ENCODE assay signal across 8 mouse cellular contexts in genomic region chr4:44233713-44234003, GRCm38 (mm10). TPM values are rescaled to one million over a fixed set of nuclear protein-coding genes. Genes with fewer than 3 reads are reported as not detected.
DNase-seq lines count a peak whose midpoint lies in the region; ATAC-seq lines count a peak whose summit lies in the region.

TSS of gene Rnf38 (minus strand) at chr4:44233789.

- H3K4me2 ChIP-seq in kidney, embryonic 15.5 days = peak within 1 kb of the TSS; percentile 84
- peak within 1 kb of the TSS; percentile 83 for H3K4me2 ChIP-seq in intestine, embryonic 14.5 days (ENCODE audit: low read length)

- no peak for ATAC-seq in kidney, embryonic 15.5 days (replicated peaks; ENCODE audit: low FRiP score)
- ATAC-seq in intestine, embryonic 14.5 days (replicated peaks; ENCODE audit: low FRiP score, low TSS enrichment, low read depth) = no peak
- no peak for ATAC-seq in megakaryocyte progenitor cell, adult 5-6 weeks (replicated peaks; ENCODE audit: poor library complexity)

- H3K4me1 ChIP-seq in kidney, embryonic 15.5 days = peaks cover 27% of the 10 kb centered on the region
- H3K4me1 ChIP-seq in intestine, embryonic 14.5 days (replicated peaks; ENCODE audit: control insufficient read depth, insufficient read depth, low read length) = peaks cover 17% of the 10 kb centered on the region

- H3K27ac ChIP-seq in kidney, embryonic 15.5 days = peak within 1 kb of the TSS; percentile 96
- H3K27ac ChIP-seq in intestine, embryonic 14.5 days (ENCODE audit: low read depth) = peak within 1 kb of the TSS; percentile 93

- peak within 1 kb of the TSS; percentile 80 for H3K9ac ChIP-seq in kidney, embryonic 15.5 days
- H3K9ac ChIP-seq in intestine, embryonic 14.5 days (ENCODE audit: low read length) = peak within 1 kb of the TSS; percentile 81

- no peak for DNase-seq in kidney, adult 11 months
- DNase-seq in adrenal gland, postnatal 14 days = no peak
- DNase-seq in gastrocnemius, postnatal 10 days = no peak
- no peak for DNase-seq in intestine, embryonic 14.5 days (ENCODE audit: low spot score)
- no peak for DNase-seq in cerebellum, postnatal 36 days
- DNase-seq in MN1 (ENCODE audit: low spot score) = no peak

- no peaks in the 10 kb centered on the region for H3K9me3 ChIP-seq in kidney, embryonic 15.5 days (replicated peaks)
- H3K9me3 ChIP-seq in intestine, embryonic 14.5 days (ENCODE audit: control insufficient read depth, low read length) = no peaks in the 10 kb centered on the region

- WGBS in kidney, embryonic 15.5 days = under 1% methylated on average over 38 of the region's 61 CpGs
- WGBS in intestine, embryonic 14.5 days = 0% methylated on average over 9 of the region's 61 CpGs

- H3K36me3 ChIP-seq in kidney, embryonic 15.5 days = no peaks in the 10 kb centered on the region
- no peaks in the 10 kb centered on the region for H3K36me3 ChIP-seq in intestine, embryonic 14.5 days (ENCODE audit: control insufficient read depth, insufficient read depth, low read length)

- H3K4me3 ChIP-seq in kidney, embryonic 15.5 days (replicated peaks) = peak within 1 kb of the TSS; percentile 63
- peak within 1 kb of the TSS; percentile 73 for H3K4me3 ChIP-seq in intestine, embryonic 14.5 days (ENCODE audit: low read depth, low read length)

- H3K27me3 ChIP-seq in kidney, embryonic 15.5 days = no peaks in the 10 kb centered on the region
- H3K27me3 ChIP-seq in intestine, embryonic 14.5 days (replicated peaks; ENCODE audit: control insufficient read depth, insufficient read depth, low read length) = no peaks in the 10 kb centered on the region

RNA-seq across cellular contexts. Expression of gene Rnf38, which starts in this region (rescaled TPM):
- polyA plus RNA-seq in kidney, embryonic 15.5 days (2015; fragmentation: Nextera tagmentation; extraction: Ambion mirVana) = 21.4 and 22.2 TPM in 2 replicates
- total RNA-seq in adrenal gland, postnatal 14 days (2021) = 47.1 and 50.3 TPM in 2 replicates
- 10 to 100 TPM; 18.8 to 27.7 TPM for total RNA-seq in gastrocnemius, postnatal 10 days (2021)
- polyA plus RNA-seq in intestine, embryonic 14.5 days (2014; fragmentation: Nextera tagmentation; extraction: Ambion mirVana) = 26.2 and 31.0 TPM in 2 replicates
- 117 and 142 TPM in 2 replicates for total RNA-seq in megakaryocyte progenitor cell, adult 5-6 weeks (2015)
- total RNA-seq in megakaryocyte progenitor cell, adult 5-6 weeks (2017) = 34.8 and 47.5 TPM in 2 replicates
